Comparison of ENCODE assay signal across 9 mouse cellular contexts in the genomic region with DNA sequence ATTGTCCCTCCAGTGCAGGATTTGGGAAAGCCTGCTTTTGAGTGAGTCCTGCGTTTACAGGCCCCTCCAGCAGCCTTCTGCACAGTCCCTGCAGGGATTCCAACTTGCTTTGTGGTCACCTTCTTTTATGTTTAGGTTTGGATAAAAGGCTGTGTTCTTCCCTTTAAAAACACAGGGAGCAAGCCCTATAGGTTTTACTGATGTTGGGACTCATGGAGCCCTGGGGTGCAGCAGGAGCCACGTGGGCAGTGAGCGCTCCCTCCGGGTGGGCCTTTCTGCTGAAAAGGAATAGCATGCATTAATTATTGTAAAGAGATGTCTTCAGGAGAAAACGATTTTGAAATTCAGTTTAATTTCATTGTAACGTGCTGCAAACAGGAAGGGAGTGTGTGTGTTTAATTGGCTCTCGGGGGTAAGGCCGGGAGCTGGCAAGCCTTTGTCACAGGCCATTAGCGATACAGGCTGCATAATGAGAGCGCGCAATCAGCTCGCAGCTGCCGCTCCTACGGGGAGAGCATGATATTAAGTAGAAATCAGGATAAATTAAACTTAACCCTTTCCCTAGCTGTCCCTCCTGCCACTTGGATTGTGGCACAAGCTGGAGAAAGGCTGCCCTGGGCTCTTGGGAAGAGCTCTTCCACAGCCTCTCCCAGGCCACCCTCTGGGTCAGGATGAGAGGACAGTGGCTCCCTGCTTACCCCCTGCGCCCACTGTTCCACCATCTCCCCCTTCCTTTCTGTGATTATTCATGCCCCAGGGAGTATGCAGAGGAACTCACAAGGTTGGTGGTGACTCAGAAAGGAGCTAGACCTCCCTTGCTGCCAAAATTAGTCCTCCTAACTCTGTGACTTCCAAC. TPM values are rescaled to one million over a fixed set of nuclear protein-coding genes. Genes with fewer than 3 reads are reported as not detected.
DNase-seq lines count a peak whose midpoint lies in the region; ATAC-seq lines count a peak whose summit lies in the region.
"Had no signal": no experiment of that assay in that cellular context is flagged by ENCODE, and none has a peak within 500 bp of the region (broad histone marks: within the 10 kb centered on the region; RNA-seq: fewer than 3 reads in every experiment).

No protein-coding gene starts in this region.

- H3K36me3 ChIP-seq in lung, embryonic 16.5 days (ENCODE audit: control insufficient read depth, insufficient read depth, low read length), result no peaks in the 10 kb centered on the region
- H3K36me3 ChIP-seq in limb, embryonic 11.5 days (ENCODE audit: control insufficient read depth, insufficient read depth, low read length), result no peaks in the 10 kb centered on the region
- H3K36me3 ChIP-seq: G1E had no signal

- DNase-seq in lung, postnatal 14 days, result no peak
- peak; percentile 17 for DNase-seq in fibroblast of lung, adult 2 months (ENCODE audit: low read depth)
- peak; percentile 45 for DNase-seq in limb, embryonic 11.5 days (ENCODE audit: low spot score)
- peak; percentile 71 for DNase-seq in retina, embryonic 14.5 days (ENCODE audit: low spot score)
- DNase-seq in urinary bladder, adult 2 months (ENCODE audit: low spot score), result no peak
- DNase-seq in left cerebral cortex, postnatal 36 days (ENCODE audit: low spot score in 2 of 2), result no peak
- DNase-seq: lung, adult 18-20 months had no signal

- no peak overlapping the region for H3K27ac ChIP-seq in lung, embryonic 16.5 days (ENCODE audit: low read length)
- H3K27ac ChIP-seq in limb, embryonic 11.5 days (replicated peaks; ENCODE audit: low read depth, low read length), result peak overlapping the region; percentile 36

- H3K9me3 ChIP-seq in lung, embryonic 16.5 days (ENCODE audit: control insufficient read depth, low read length), result no peaks in the 10 kb centered on the region
- H3K9me3 ChIP-seq in limb, embryonic 11.5 days (ENCODE audit: control insufficient read depth, low read length), result no peaks in the 10 kb centered on the region
- H3K9me3 ChIP-seq: G1E had no signal

- H3K4me3 ChIP-seq in lung, embryonic 16.5 days (ENCODE audit: low read length), result no peak overlapping the region
- no peak overlapping the region for H3K4me3 ChIP-seq in limb, embryonic 11.5 days (ENCODE audit: low read depth, low read length)

- ATAC-seq in lung, embryonic 16.5 days (ENCODE audit: low read depth), result peak; percentile 23; the same call in 1 of the 2 replicates
- no peak for ATAC-seq in limb, embryonic 11.5 days (ENCODE audit: insufficient number of reproducible peaks, low FRiP score, low TSS enrichment, low read depth)

- no peak overlapping the region for H3K4me2 ChIP-seq in lung, embryonic 16.5 days (ENCODE audit: low read depth, low read length)
- no peak overlapping the region for H3K4me2 ChIP-seq in limb, embryonic 11.5 days (ENCODE audit: low read depth, severe bottlenecking)

- H3K27me3 ChIP-seq in lung, embryonic 16.5 days (ENCODE audit: control insufficient read depth, insufficient read depth, low read depth, low read length), result no peaks in the 10 kb centered on the region
- H3K27me3 ChIP-seq in limb, embryonic 11.5 days (ENCODE audit: control insufficient read depth, insufficient read depth, low read length), result no peaks in the 10 kb centered on the region

- intact Hi-C loops in left cerebral cortex, postnatal 36 days (cut with DNase I), result no loop called here

- no peak overlapping the region for H3K9ac ChIP-seq in lung, embryonic 16.5 days (ENCODE audit: low read length)
- 0 out of 2 replicates have a peak overlapping the region, but pooled peaks have one; percentile 30 for H3K9ac ChIP-seq in limb, embryonic 11.5 days (ENCODE audit: low read length)

- H3K4me1 ChIP-seq in lung, embryonic 16.5 days (replicated peaks; ENCODE audit: control insufficient read depth, insufficient read depth, low read length), result 0 out of 2 replicates have a peak, but pooled peaks cover 2% of the 10 kb centered on the region
- H3K4me1 ChIP-seq in limb, embryonic 11.5 days (ENCODE audit: control insufficient read depth, insufficient read depth, low read length), result peaks cover 25% of the 10 kb centered on the region

- 43% methylated on average over 15 of the region's 15 CpGs for WGBS in lung, embryonic 16.5 days
- WGBS in limb, embryonic 11.5 days, result 23% methylated on average over 15 of the region's 15 CpGs

RNA-seq across cellular contexts. Expression of gene Acsf3, which starts 28.8 kb away (rescaled TPM):
- polyA plus RNA-seq in lung, embryonic 16.5 days (2015; fragmentation: Nextera tagmentation; extraction: Ambion mirVana), result 17.0 and 17.1 TPM in 2 replicates
- 16.1 and 17.9 TPM in 2 replicates for polyA plus RNA-seq in limb, embryonic 11.5 days (2014; fragmentation: Nextera tagmentation; extraction: Ambion mirVana)
- 14.2 and 14.4 TPM in 2 replicates for polyA plus RNA-seq in urinary bladder, adult 2 months (2012; rRNA removed)
- total RNA-seq in left cerebral cortex, postnatal 36 days (2021), result 10 to 100 TPM; 20.5 to 23.9 TPM

RNA-seq across cellular contexts. Expression of gene Cdh15, which starts 43.6 kb away (rescaled TPM):
- polyA plus RNA-seq in lung, embryonic 16.5 days (2015; fragmentation: Nextera tagmentation; extraction: Ambion mirVana), result 0.49 and 1.0 TPM in 2 replicates
- 6.8 and 7.6 TPM in 2 replicates for polyA plus RNA-seq in limb, embryonic 11.5 days (2014; fragmentation: Nextera tagmentation; extraction: Ambion mirVana)
- polyA plus RNA-seq in urinary bladder, adult 2 months (2012; rRNA removed), result 0.06 and 0.09 TPM in 2 replicates
- under 1 TPM; 0.59 to 0.89 TPM for total RNA-seq in left cerebral cortex, postnatal 36 days (2021)
- total RNA-seq: G1E had no signal
- polyA plus RNA-seq: G1E had no signal

Comparison
In these comparisons a context has a peak if more than half of its experiments do, and no peak if none do; other contexts are left out.
1. DNase-seq: peak in fibroblast of lung, adult 2 months (single experiment), limb, embryonic 11.5 days (single experiment) and retina, embryonic 14.5 days (single experiment); none in lung, postnatal 14 days (single experiment), urinary bladder, adult 2 months (single experiment) and left cerebral cortex, postnatal 36 days (0 of 2).